Mouse (Mus musculus): ENCODE measurements around the gene Esrrb. TPM values are rescaled to one million over a fixed set of nuclear protein-coding genes. Genes with fewer than 3 reads are reported as not detected.
A peak's percentile ranks its signal among the peaks of the same experiment; 100 is the strongest.

Gene Esrrb
- polyA plus RNA-seq, 1 experiment from 2014 or later, result 0.67 TPM

DNA sequence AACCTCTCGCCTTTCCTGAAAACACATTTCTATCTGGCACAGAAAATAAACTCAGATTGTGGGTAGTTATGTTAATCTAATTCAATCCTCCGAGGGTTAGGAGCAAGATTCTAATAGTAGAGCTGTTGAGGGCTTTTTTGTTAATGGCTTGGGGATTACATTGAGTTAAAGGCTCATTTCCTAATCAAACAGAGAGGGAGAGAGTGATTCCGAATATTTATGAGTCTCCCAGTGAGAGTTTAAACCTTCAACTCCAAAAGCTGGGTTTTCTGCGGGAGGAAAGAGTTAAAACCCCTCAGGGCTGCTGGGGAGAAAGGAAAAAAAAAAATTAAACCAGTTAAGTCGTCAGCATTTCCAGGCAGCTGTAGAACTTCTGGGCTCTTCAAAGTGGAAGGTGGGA is 3.8 kb downstream of the Esrrb start:
- Histone ChIP-seq H3K9ac (no peak overlapping the region), H3K27me3 (peaks cover 4% of the 10 kb centered on the region; the same call in 1 of the 2 replicates), H3K9me3 (no peaks in the 10 kb centered on the region), H3K4me1 (peaks cover 37% of the 10 kb centered on the region), H3K4me3 (no peak overlapping the region), H3K36me3 (no peaks in the 10 kb centered on the region), H3K4me2 (no peak overlapping the region), H3K27ac (no peak overlapping the region)
- WGBS, result 6% methylated on average over 5 of the region's 5 CpGs
- no peak for ATAC-seq (ENCODE audit: insufficient number of reproducible peaks, low FRiP score, low TSS enrichment, low read depth)

DNA sequence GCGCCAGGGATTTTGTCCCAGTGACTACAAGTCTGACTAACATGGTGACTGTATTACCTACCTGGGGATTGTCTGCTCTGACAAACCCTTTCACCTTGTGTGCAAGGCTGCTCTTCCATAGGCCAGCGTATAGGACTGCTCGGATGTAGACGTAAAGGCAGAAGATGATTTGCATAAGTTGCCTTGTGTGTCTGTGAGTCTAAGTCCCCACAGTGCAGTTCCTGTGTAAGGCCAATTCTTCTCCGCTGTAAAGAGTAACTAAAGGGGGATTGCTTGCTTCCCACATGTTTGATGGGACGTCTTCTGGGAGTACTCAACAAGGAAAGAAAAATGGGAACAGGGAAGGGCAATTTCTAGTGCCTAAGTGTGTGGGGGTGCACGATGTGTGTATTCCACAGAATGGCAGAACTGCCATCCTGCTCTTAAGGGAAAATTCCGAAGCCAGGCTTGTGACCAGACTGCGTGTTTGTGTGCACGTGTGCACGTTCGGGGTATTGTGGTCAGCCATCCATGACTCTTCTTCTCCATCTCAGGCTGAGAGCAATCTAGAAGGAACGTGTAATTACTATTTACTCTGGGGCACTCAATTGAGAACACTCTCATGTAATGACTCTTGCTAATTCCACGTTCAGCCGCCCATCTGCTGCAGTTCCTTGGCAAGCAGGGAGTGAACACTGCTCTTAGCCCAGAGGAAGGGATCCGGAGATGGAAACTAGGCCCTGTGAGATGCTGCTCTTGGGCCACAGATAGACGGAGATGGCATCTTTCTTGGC is 9.9 kb downstream of the Esrrb start:
- Histone ChIP-seq H3K4me3 (no peak overlapping the region), H3K9me3 (no peaks in the 10 kb centered on the region), H3K4me1 (no peaks in the 10 kb centered on the region), H3K4me2 (no peak overlapping the region), H3K9ac (no peak overlapping the region), H3K27ac (no peak overlapping the region), H3K36me3 (no peaks in the 10 kb centered on the region), H3K27me3 (0 out of 2 replicates have a peak, but pooled peaks cover 4% of the 10 kb centered on the region)
- no peak for ATAC-seq (ENCODE audit: insufficient number of reproducible peaks, low FRiP score, low TSS enrichment, low read depth)
- WGBS, result 80% methylated on average over 17 of the region's 17 CpGs

GRCm38 (mm10) chr12:86374286-86374685 is 13.4 kb downstream of the Esrrb start:
- H3K27ac ChIP-seq, result no peak overlapping the region
- H3K4me2 ChIP-seq, result no peak overlapping the region
- WGBS, result 66% methylated on average over 8 of the region's 8 CpGs
- no peak for ATAC-seq (ENCODE audit: insufficient number of reproducible peaks, low FRiP score, low TSS enrichment, low read depth)
- no peaks in the 10 kb centered on the region for H3K4me1 ChIP-seq
- H3K4me3 ChIP-seq, result no peak overlapping the region
- H3K27me3 ChIP-seq, result peaks cover 8% of the 10 kb centered on the region
- no peak overlapping the region for H3K9ac ChIP-seq
- no peaks in the 10 kb centered on the region for H3K36me3 ChIP-seq
- no peaks in the 10 kb centered on the region for H3K9me3 ChIP-seq

GRCm38 (mm10) chr12:86379672-86380213 is 18.8 kb downstream of the Esrrb start:
- Histone ChIP-seq H3K4me1 (peaks cover 3% of the 10 kb centered on the region; the same call in 1 of the 2 replicates), H3K4me3 (no peak overlapping the region), H3K4me2 (no peak overlapping the region), H3K9ac (no peak overlapping the region), H3K27ac (no peak overlapping the region), H3K27me3 (peaks cover 28% of the 10 kb centered on the region), H3K9me3 (no peaks in the 10 kb centered on the region), H3K36me3 (no peaks in the 10 kb centered on the region)
- 10% methylated on average over 15 of the region's 15 CpGs for WGBS
- no peak; the same call in 1 of the 2 replicates for ATAC-seq (ENCODE audit: insufficient number of reproducible peaks, low FRiP score, low TSS enrichment, low read depth)

DNA sequence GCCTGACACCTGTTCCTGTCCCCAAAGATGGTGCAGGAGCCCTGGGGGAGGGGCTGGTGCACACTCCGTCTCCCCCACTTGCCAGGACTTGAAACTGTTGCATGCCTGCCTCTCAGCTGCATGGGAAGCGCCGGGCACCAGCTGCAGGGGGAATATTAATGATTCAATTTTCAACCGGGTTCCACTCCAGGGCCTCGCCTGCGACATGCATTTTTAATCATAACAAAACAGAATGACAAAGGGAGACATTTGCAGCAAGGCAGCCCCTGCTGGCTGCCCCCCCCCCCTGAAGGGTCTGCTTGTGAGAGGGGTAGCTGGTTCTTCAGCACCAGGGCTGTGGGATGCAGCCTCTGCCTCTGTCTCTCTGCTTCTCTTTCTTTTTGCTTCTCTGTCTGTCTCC is 22.9 kb downstream of the Esrrb start:
- no peak overlapping the region for H3K9ac ChIP-seq
- no peaks in the 10 kb centered on the region for H3K9me3 ChIP-seq
- H3K4me2 ChIP-seq, result no peak overlapping the region
- ATAC-seq (ENCODE audit: insufficient number of reproducible peaks, low FRiP score, low TSS enrichment, low read depth), result no peak
- no peak overlapping the region for H3K4me3 ChIP-seq
- no peak overlapping the region for H3K27ac ChIP-seq
- no peaks in the 10 kb centered on the region for H3K36me3 ChIP-seq
- peaks cover 24% of the 10 kb centered on the region for H3K27me3 ChIP-seq
- 13% methylated on average over 6 of the region's 6 CpGs for WGBS
- H3K4me1 ChIP-seq, result peaks cover 6% of the 10 kb centered on the region; the same call in 1 of the 2 replicates

DNA sequence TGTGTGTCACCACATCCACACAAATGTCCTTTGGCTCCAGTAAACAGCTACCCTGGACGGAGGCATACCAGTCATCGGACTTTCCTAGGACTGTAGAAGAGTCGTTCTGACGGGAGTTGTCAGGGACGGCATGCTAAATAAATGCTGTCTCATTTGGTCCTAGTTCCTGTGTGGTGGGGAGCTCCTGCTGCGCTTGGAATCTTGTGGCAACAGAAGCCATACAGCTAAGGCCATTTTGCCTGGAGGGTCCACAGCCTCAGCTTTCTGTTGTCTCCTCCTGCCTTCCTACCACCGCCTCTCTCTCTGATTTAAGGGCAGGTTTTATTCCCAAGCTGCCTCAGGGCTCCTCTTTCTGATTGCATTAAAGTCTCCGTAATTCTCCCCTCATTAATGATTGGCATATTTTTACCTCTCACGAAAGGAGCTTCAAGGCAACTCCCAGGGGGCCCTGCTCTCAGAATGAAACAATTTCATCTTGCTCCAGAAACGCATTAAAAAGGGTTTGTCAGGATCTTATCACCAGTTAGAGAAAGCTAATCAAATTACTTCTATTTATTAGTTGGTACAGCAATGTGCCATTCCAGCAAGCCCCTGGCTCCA is 26.9 kb downstream of the Esrrb start:
- ATAC-seq (ENCODE audit: insufficient number of reproducible peaks, low FRiP score, low TSS enrichment, low read depth), result no peak
- H3K27me3 ChIP-seq, result no peaks in the 10 kb centered on the region
- peaks cover 4% of the 10 kb centered on the region; the same call in 1 of the 2 replicates for H3K4me1 ChIP-seq
- H3K9ac ChIP-seq, result no peak overlapping the region
- no peak overlapping the region for H3K27ac ChIP-seq
- no peak overlapping the region for H3K4me2 ChIP-seq
- no peaks in the 10 kb centered on the region for H3K9me3 ChIP-seq
- H3K4me3 ChIP-seq, result no peak overlapping the region
- WGBS, result 43% methylated on average over 10 of the region's 10 CpGs
- no peaks in the 10 kb centered on the region for H3K36me3 ChIP-seq

DNA sequence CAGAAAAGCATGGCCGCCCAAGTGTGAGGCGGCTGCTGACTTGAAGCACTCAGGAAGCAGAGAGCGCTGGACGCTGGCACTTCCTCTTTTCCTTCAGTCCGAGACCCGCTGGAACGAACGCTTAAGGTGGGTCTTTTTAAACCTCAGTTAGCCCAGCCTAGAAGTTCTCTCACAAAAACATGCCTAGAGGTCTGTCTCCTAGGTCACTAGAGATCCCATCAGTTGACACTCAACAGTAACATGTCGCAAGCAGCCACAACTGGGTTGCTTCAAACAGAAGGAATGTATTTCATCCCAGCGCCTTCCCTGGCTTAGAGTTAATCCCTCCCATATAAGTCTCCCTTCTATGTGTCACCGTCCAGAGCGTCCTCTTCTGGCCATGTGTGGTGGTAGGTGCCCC is 33.9 kb downstream of the Esrrb start:
- H3K27ac ChIP-seq, result no peak overlapping the region
- no peak overlapping the region for H3K9ac ChIP-seq
- no peaks in the 10 kb centered on the region for H3K9me3 ChIP-seq
- no peak for ATAC-seq (ENCODE audit: insufficient number of reproducible peaks, low FRiP score, low TSS enrichment, low read depth)
- H3K4me3 ChIP-seq, result no peak overlapping the region
- no peaks in the 10 kb centered on the region for H3K27me3 ChIP-seq
- H3K4me2 ChIP-seq, result no peak overlapping the region
- H3K4me1 ChIP-seq, result no peaks in the 10 kb centered on the region
- 82% methylated on average over 12 of the region's 12 CpGs for WGBS
- H3K36me3 ChIP-seq, result no peaks in the 10 kb centered on the region

- Histone ChIP-seq H3K27me3 (no peaks in the 10 kb centered on the region), H3K36me3 (no peaks in the 10 kb centered on the region), H3K9me3 (no peaks in the 10 kb centered on the region), H3K4me2 (no peak overlapping the region), H3K9ac (no peak overlapping the region), H3K27ac (no peak overlapping the region), H3K4me3 (no peak overlapping the region), H3K4me1 (no peaks in the 10 kb centered on the region)
- ATAC-seq (ENCODE audit: insufficient number of reproducible peaks, low FRiP score, low TSS enrichment, low read depth), result no peak
- 53% methylated on average over 7 of the region's 7 CpGs for WGBS
These were observed 34.4 kb downstream of the Esrrb start for GRCm38 (mm10) chr12:86395326-86395725.

GRCm38 (mm10) chr12:86398762-86399161 is 37.8 kb downstream of the Esrrb start:
- ATAC-seq (ENCODE audit: insufficient number of reproducible peaks, low FRiP score, low TSS enrichment, low read depth), result no peak
- no peak overlapping the region for H3K4me3 ChIP-seq
- 21% methylated on average over 8 of the region's 8 CpGs for WGBS
- no peaks in the 10 kb centered on the region for H3K9me3 ChIP-seq
- no peak overlapping the region for H3K4me2 ChIP-seq
- no peaks in the 10 kb centered on the region for H3K36me3 ChIP-seq
- peaks cover 10% of the 10 kb centered on the region for H3K27me3 ChIP-seq
- H3K4me1 ChIP-seq, result peaks cover 3% of the 10 kb centered on the region; the same call in 1 of the 2 replicates
- no peak overlapping the region for H3K9ac ChIP-seq
- no peak overlapping the region for H3K27ac ChIP-seq

DNA sequence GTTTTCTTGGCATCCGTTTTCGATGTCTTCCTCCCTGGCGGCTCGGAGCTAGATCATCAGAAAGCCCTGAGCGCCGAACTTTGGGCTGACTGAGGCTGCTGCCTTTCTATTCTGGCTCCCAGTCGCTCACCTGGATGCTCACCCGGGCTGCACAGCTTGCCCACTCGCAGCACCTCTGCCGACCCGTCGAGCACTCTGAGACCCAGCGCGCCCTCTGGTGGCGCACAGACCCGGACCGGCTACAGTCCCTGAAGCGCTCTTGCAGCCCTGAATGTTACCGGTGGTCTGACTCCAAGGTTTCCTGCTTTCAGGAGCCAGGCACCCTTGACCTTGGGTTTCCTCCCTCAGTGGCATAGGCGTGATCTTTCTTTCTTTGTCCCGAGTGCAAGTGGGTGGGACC is 41.8 kb downstream of the Esrrb start:
- peaks cover 3% of the 10 kb centered on the region; the same call in 1 of the 2 replicates for H3K4me1 ChIP-seq
- no peak overlapping the region for H3K27ac ChIP-seq
- no peak for ATAC-seq (ENCODE audit: insufficient number of reproducible peaks, low FRiP score, low TSS enrichment, low read depth)
- WGBS, result 7% methylated on average over 21 of the region's 21 CpGs
- H3K27me3 ChIP-seq, result peaks cover 16% of the 10 kb centered on the region
- H3K4me3 ChIP-seq, result no peak overlapping the region
- peak overlapping the region; percentile 36; the same call in 1 of the 2 replicates for H3K4me2 ChIP-seq
- no peaks in the 10 kb centered on the region for H3K36me3 ChIP-seq
- no peaks in the 10 kb centered on the region for H3K9me3 ChIP-seq
- no peak overlapping the region for H3K9ac ChIP-seq

DNA sequence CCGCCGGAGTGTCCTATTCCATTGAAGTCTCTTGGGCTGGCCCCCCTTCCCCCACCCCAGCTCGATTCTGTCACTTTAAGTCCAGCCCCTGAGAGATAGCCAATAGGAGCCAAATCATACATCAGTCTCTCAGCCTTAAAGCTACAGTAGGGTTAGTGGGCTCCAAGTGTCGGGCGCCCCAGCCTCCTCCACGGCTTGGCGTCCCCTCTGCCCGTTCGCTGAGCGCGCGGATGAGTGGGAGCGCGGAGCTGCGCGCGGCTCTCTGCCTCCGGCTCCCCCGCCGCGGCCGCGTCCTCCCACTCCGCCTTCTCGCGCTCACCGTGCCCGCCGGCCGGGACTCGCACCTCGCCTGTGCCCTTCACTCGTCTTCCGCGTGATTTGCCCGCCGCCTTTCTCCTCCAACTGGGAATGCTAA is 60.6 kb downstream of the Esrrb start:
- Histone ChIP-seq H3K27ac (no peak overlapping the region), H3K4me3 (peak overlapping the region; percentile 48), H3K9ac (no peak overlapping the region; the same call in 1 of the 2 replicates), H3K4me1 (peaks cover 17% of the 10 kb centered on the region), H3K36me3 (no peaks in the 10 kb centered on the region), H3K9me3 (no peaks in the 10 kb centered on the region), H3K27me3 (peaks cover 85% of the 10 kb centered on the region), H3K4me2 (peak overlapping the region; percentile 88)
- WGBS, result under 1% methylated on average over 37 of the region's 37 CpGs
- ATAC-seq (ENCODE audit: insufficient number of reproducible peaks, low FRiP score, low TSS enrichment, low read depth), result no peak

All from limb, embryonic 15.5 days (tissue).